Mouse (Mus musculus): ENCODE measurements around the gene Scn3a. TPM values are rescaled to one million over a fixed set of nuclear protein-coding genes. Genes with fewer than 3 reads are reported as not detected.

Scn3a gene
- polyA plus RNA-seq, 1 experiment = 2.7 TPM

DNA sequence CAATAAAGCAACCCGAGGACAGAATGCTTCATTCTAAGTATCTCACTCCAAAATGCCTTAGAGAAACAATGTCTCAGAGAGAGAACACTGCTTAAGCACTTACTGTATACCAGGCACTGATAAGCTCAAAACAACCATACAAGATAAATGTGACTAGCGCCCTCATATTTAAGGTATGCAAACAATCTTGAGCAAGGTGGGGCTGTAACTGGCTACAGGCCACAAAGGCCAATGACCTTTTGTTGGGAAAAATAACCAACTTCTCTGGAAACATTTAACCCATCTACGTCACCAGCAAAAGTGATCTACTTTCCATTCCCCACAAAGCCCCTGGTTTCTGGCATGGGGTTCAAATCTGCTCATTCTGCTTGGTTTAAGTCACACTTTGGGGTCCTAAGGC, 14.0 kb downstream of the Scn3a start:
- Histone ChIP-seq H3K4me1 (ENCODE audit: control insufficient read depth, insufficient read depth, low read length) (no peaks in the 10 kb centered on the region), H3K4me3 (replicated peaks; ENCODE audit: insufficient read depth, low read depth, low read length) (no peak overlapping the region), H3K27ac (ENCODE audit: insufficient read depth, low read length) (no peak overlapping the region), H3K27me3 (ENCODE audit: control insufficient read depth, insufficient read depth, low read length) (no peaks in the 10 kb centered on the region)
- DNase-seq = no peak
- TF ChIP-seq POLR2A (IDR thresholded peaks at IDR 0.05; ENCODE audit: borderline replicate concordance, insufficient read depth, low read length) (no peak), CTCF (IDR thresholded peaks at IDR 0.05; ENCODE audit: borderline replicate concordance, insufficient read depth, low read depth, low read length) (no peak)
- WGBS = 89% methylated on average over 3 of the region's 3 CpGs

DNA sequence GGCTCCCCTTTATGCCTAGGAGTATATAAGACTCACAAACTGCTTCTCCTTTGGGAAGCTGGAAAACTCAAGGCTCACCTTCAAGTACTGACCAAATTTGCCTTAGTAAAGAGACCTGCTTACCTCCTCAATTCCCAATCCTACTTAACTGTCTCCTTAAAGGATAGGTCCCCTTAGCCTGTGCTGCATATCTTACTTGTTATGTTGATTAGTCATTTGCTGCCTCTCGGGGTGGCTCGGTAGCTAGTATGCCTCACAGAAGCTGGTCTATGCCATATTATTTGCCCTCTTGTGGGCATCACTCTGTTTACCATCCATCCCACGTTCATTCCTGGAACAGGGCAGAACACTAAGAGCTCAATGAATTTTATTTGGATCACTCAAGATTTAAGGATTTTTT, 14.7 kb downstream of the Scn3a start:
- no peak for TF ChIP-seq POLR2A (IDR thresholded peaks at IDR 0.05; ENCODE audit: borderline replicate concordance, insufficient read depth, low read length)
- TF ChIP-seq CTCF (IDR thresholded peaks at IDR 0.05; ENCODE audit: borderline replicate concordance, insufficient read depth, low read depth, low read length) = no peak
- Histone ChIP-seq H3K4me1 (ENCODE audit: control insufficient read depth, insufficient read depth, low read length) (no peaks in the 10 kb centered on the region), H3K4me3 (replicated peaks; ENCODE audit: insufficient read depth, low read depth, low read length) (no peak overlapping the region), H3K27ac (ENCODE audit: insufficient read depth, low read length) (no peak overlapping the region), H3K27me3 (ENCODE audit: control insufficient read depth, insufficient read depth, low read length) (no peaks in the 10 kb centered on the region)
- 44% methylated on average over 3 of the region's 3 CpGs for WGBS
- DNase-seq = no peak

DNA sequence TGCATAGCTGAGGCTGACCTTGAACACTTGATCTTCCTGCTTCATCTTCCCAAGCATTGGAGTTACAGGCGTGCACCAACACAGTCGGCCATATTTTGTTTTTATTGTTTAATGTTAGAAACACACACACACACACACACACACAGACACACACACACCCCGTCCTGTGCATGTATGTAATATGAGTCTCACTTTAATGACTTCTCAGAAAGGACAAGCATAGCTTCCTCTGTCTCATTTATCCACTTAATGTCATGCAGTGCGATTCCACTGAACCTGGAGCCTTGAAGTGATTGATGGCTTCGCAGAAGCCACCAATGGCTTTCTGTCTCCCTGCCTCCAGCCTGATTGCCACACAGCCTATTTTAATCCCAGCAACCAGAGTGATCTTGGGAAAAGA, 15.2 kb downstream of the Scn3a start:
- no peak for DNase-seq

DNA sequence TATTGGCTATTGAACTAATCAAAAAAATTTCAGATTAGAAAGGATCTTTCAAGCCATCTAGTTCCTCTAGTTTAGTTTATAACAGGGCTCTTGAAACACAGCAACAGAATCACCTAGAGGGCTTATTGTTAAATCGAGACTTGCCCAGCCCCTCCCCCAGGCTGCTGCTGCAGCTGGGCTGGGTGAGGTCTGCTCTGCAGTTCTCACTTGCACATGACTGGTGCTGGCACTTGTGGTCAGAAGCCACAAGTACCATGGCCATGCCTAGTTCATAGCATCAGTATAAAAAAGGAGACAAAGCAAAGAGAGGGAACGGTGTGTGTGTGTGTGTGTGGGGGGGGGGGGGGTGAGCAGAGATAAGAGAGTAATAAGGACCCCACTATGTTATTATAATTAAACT, 15.7 kb downstream of the Scn3a start:
- Histone ChIP-seq H3K27ac (ENCODE audit: insufficient read depth, low read length) (no peak overlapping the region), H3K4me1 (ENCODE audit: control insufficient read depth, insufficient read depth, low read length) (no peaks in the 10 kb centered on the region), H3K4me3 (replicated peaks; ENCODE audit: insufficient read depth, low read depth, low read length) (no peak overlapping the region), H3K27me3 (ENCODE audit: control insufficient read depth, insufficient read depth, low read length) (no peaks in the 10 kb centered on the region)
- no peak for DNase-seq
- 45% methylated on average over 2 of the region's 2 CpGs for WGBS
- no peak for TF ChIP-seq CTCF (IDR thresholded peaks at IDR 0.05; ENCODE audit: borderline replicate concordance, insufficient read depth, low read depth, low read length)
- no peak for TF ChIP-seq POLR2A (IDR thresholded peaks at IDR 0.05; ENCODE audit: borderline replicate concordance, insufficient read depth, low read length)

More for the DNA sequence above, 15.2 kb downstream of the Scn3a start:
- no peaks in the 10 kb centered on the region for H3K4me1 ChIP-seq (ENCODE audit: control insufficient read depth, insufficient read depth, low read length)
- no peak for TF ChIP-seq CTCF (IDR thresholded peaks at IDR 0.05; ENCODE audit: borderline replicate concordance, insufficient read depth, low read depth, low read length)
- TF ChIP-seq POLR2A (IDR thresholded peaks at IDR 0.05; ENCODE audit: borderline replicate concordance, insufficient read depth, low read length) = no peak
- H3K27ac ChIP-seq (ENCODE audit: insufficient read depth, low read length) = no peak overlapping the region
- WGBS = 63% methylated on average over 5 of the region's 5 CpGs
- H3K27me3 ChIP-seq (ENCODE audit: control insufficient read depth, insufficient read depth, low read length) = no peaks in the 10 kb centered on the region
- no peak overlapping the region for H3K4me3 ChIP-seq (replicated peaks; ENCODE audit: insufficient read depth, low read depth, low read length)

DNA sequence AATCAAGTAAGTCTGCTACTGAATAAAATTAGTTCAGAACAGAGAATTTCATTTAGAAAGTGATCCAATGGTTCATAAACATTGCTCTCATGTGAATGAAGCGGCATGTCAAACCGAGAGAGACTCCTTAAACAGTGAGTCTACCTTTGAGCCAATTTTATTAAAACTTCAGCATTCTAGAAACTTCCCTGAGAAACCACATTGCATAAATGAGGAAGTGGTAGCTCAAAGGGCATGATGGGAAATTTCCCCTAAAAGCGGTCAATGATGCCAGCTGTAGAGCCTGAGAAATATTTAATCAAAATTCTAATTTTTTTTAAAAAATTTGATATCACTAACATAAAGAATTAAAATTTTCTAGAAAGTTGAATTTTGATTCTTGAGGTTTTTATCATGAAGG, 16.9 kb downstream of the Scn3a start:
- Histone ChIP-seq H3K27me3 (ENCODE audit: control insufficient read depth, insufficient read depth, low read length) (no peaks in the 10 kb centered on the region), H3K4me3 (replicated peaks; ENCODE audit: insufficient read depth, low read depth, low read length) (no peak overlapping the region), H3K4me1 (ENCODE audit: control insufficient read depth, insufficient read depth, low read length) (no peaks in the 10 kb centered on the region), H3K27ac (ENCODE audit: insufficient read depth, low read length) (no peak overlapping the region)
- 98% methylated on average over 3 of the region's 3 CpGs for WGBS
- no peak for TF ChIP-seq CTCF (IDR thresholded peaks at IDR 0.05; ENCODE audit: borderline replicate concordance, insufficient read depth, low read depth, low read length)
- no peak for TF ChIP-seq POLR2A (IDR thresholded peaks at IDR 0.05; ENCODE audit: borderline replicate concordance, insufficient read depth, low read length)
- no peak for DNase-seq

GRCm38 (mm10) chr2:65548665-65549064, 18.8 kb downstream of the Scn3a start:
- Histone ChIP-seq H3K4me3 (replicated peaks; ENCODE audit: insufficient read depth, low read depth, low read length) (no peak overlapping the region), H3K4me1 (ENCODE audit: control insufficient read depth, insufficient read depth, low read length) (no peaks in the 10 kb centered on the region), H3K27ac (ENCODE audit: insufficient read depth, low read length) (no peak overlapping the region), H3K27me3 (ENCODE audit: control insufficient read depth, insufficient read depth, low read length) (no peaks in the 10 kb centered on the region)
- WGBS = 96% methylated on average over 6 of the region's 6 CpGs
- TF ChIP-seq POLR2A (IDR thresholded peaks at IDR 0.05; ENCODE audit: borderline replicate concordance, insufficient read depth, low read length) (no peak), CTCF (IDR thresholded peaks at IDR 0.05; ENCODE audit: borderline replicate concordance, insufficient read depth, low read depth, low read length) (no peak)
- DNase-seq = no peak

- no peaks in the 10 kb centered on the region for H3K4me1 ChIP-seq (ENCODE audit: control insufficient read depth, insufficient read depth, low read length)
- no peak for TF ChIP-seq CTCF (IDR thresholded peaks at IDR 0.05; ENCODE audit: borderline replicate concordance, insufficient read depth, low read depth, low read length)
- TF ChIP-seq POLR2A (IDR thresholded peaks at IDR 0.05; ENCODE audit: borderline replicate concordance, insufficient read depth, low read length) = no peak
- no peak overlapping the region for H3K27ac ChIP-seq (ENCODE audit: insufficient read depth, low read length)
- DNase-seq = no peak
- 18% methylated on average over 4 of the region's 4 CpGs for WGBS
- no peak overlapping the region for H3K4me3 ChIP-seq (replicated peaks; ENCODE audit: insufficient read depth, low read depth, low read length)
- no peaks in the 10 kb centered on the region for H3K27me3 ChIP-seq (ENCODE audit: control insufficient read depth, insufficient read depth, low read length)
Measured at GRCm38 (mm10) chr2:65547341-65547740, 20.1 kb downstream of the Scn3a start.

DNA sequence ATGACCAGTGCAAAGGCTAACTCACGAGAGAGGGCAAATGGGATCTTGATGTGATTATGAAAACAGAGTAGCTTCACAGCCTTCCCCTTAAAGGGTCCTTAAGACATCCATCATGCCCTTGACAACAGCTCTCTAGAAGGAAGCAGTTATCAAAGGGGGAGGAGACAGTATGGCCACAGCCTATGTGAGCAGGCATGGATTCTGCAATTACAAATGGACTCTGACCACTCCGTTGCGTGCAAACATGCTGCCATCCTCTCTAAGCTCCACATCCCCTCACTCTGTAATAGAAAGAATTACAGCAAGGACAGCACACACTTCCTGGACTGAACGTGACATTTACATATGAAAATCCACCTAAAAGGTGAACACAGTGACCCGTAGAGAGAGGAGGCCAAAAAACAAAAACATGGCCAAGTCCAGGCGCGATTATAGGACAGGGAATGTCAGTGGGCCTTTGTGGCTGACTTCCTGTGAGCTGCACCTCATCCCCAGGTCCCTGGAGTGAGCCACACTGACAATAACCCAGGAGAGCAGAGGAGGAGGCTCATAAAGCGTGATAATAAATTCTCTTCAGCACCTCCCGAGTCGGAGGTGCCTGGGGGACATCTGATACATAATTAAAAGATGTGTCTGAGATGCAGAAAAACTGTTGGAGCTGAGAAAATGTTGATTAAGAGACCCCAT, 24.4 kb downstream of the Scn3a start:
- 76% methylated on average over 10 of the region's 10 CpGs for WGBS
- no peak for DNase-seq

More for the DNA sequence above, 24.4 kb downstream of the Scn3a start:
- Histone ChIP-seq H3K27me3 (ENCODE audit: control insufficient read depth, insufficient read depth, low read length) (no peaks in the 10 kb centered on the region), H3K4me3 (replicated peaks; ENCODE audit: insufficient read depth, low read depth, low read length) (no peak overlapping the region), H3K4me1 (ENCODE audit: control insufficient read depth, insufficient read depth, low read length) (no peaks in the 10 kb centered on the region), H3K27ac (ENCODE audit: insufficient read depth, low read length) (no peak overlapping the region)
- TF ChIP-seq POLR2A (IDR thresholded peaks at IDR 0.05; ENCODE audit: borderline replicate concordance, insufficient read depth, low read length) (no peak), CTCF (IDR thresholded peaks at IDR 0.05; ENCODE audit: borderline replicate concordance, insufficient read depth, low read depth, low read length) (no peak)

Measured in cerebellum, adult 2 months (tissue).